Mouse (Mus musculus): ENCODE data around the gene Rhbdf1. TPM values are rescaled to one million over a fixed set of nuclear protein-coding genes. Genes with fewer than 3 reads are reported as not detected.

Gene Rhbdf1
- polyA plus RNA-seq, 1 experiment from 2014 or later = 27.1 TPM

DNA sequence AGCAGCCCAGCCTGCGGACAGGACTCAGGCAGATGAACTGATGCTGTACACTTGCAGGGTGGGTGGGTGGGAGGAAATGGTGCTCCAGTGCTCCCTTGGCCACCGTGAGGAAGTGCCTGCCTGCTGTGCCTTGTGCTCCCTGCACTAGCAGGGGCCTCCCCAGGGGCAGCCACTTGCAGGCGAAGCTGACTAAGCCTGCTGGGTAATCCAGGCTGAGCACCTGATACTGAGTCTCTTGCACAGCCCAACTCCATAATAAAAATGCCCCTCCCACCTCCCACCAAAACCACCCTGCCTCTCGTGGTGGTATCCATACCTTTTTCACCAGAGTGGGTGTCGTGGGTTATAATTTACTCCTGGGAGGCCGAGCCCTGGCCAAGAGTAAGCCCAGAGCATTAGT, 22.9 kb downstream of the Rhbdf1 start:
- no peak overlapping the region for H3K4me2 ChIP-seq (ENCODE audit: low read length)
- H3K36me3 ChIP-seq (ENCODE audit: control insufficient read depth, insufficient read depth, low read length) = no peaks in the 10 kb centered on the region
- H3K4me3 ChIP-seq (ENCODE audit: low read length) = no peak overlapping the region
- H3K9me3 ChIP-seq (ENCODE audit: control insufficient read depth, low read length) = no peaks in the 10 kb centered on the region
- 0 out of 2 replicates have a peak, but pooled peaks cover 2% of the 10 kb centered on the region for H3K27me3 ChIP-seq (replicated peaks; ENCODE audit: control insufficient read depth, insufficient read depth, low read length)
- no peak overlapping the region for H3K27ac ChIP-seq (ENCODE audit: low read depth, low read length)
- 66% methylated on average over 5 of the region's 6 CpGs for WGBS
- H3K9ac ChIP-seq (ENCODE audit: low read depth, low read length) = no peak overlapping the region
- ATAC-seq = no peak
- no peaks in the 10 kb centered on the region for H3K4me1 ChIP-seq (ENCODE audit: control insufficient read depth, insufficient read depth, low read depth, low read length)

DNA sequence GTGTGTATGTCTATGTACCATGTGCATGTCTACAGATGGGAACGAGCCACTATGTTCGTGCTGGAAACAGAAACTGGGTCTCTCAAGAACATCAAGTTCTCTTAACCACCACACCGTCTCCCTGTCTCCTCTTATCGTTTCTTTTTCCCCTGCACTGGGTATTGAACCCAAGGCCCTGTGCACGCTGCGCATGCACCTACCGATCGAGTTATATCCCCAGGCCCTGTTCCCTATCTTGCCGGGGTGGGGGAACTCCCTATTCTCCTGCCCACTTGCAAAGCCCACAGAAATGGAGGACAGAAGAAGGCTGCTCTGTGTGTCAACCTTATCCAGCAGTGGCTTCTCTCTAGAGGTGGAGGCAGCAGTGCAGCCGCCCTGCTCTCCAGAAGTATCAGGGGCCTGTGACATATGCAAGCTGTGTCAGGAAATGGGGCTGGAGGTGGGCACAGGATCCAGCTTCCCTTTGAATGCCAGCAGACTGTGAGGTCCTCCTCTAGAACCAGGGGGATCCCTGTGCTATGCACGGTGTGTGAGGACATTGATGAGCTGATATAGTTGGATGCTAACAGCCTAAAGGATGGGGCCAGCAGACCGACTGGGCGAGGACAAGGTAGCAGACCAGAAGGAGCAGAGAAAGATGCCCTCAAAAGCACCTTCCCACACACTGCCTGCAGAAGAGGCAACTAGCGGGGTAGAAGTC, 23.7 kb downstream of the Rhbdf1 start:
- no peaks in the 10 kb centered on the region for H3K9me3 ChIP-seq (ENCODE audit: control insufficient read depth, low read length)
- 76% methylated on average over 14 of the region's 14 CpGs for WGBS
- 0 out of 2 replicates have a peak, but pooled peaks cover 2% of the 10 kb centered on the region for H3K27me3 ChIP-seq (replicated peaks; ENCODE audit: control insufficient read depth, insufficient read depth, low read length)
- H3K36me3 ChIP-seq (ENCODE audit: control insufficient read depth, insufficient read depth, low read length) = no peaks in the 10 kb centered on the region
- no peak for ATAC-seq
- H3K4me1 ChIP-seq (ENCODE audit: control insufficient read depth, insufficient read depth, low read depth, low read length) = no peaks in the 10 kb centered on the region
- no peak overlapping the region for H3K4me2 ChIP-seq (ENCODE audit: low read length)
- H3K27ac ChIP-seq (ENCODE audit: low read depth, low read length) = no peak overlapping the region
- H3K4me3 ChIP-seq (ENCODE audit: low read length) = no peak overlapping the region
- H3K9ac ChIP-seq (ENCODE audit: low read depth, low read length) = no peak overlapping the region

DNA sequence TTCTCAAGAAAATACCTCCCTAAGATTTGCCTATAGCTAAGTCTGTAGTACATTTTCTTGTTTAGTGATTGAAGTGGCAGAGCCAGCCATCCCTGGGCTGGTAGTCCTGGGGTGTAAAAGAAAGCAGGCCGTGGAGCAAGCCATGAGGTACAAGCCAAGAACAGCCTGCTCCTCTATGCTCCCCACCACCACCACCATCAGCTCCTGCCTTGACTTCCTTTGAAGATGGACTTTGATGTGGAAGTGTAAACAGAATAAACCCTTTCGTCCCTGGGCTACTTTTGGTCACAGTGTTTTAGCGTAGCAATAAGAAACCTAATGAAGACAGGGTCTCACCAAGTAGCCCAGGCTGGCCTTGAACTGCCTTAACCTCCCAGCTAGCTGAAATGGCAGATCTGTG, 24.3 kb downstream of the Rhbdf1 start:
- Histone ChIP-seq H3K27ac (ENCODE audit: low read depth, low read length) (no peak overlapping the region), H3K4me2 (ENCODE audit: low read length) (no peak overlapping the region), H3K4me1 (ENCODE audit: control insufficient read depth, insufficient read depth, low read depth, low read length) (no peaks in the 10 kb centered on the region), H3K9ac (ENCODE audit: low read depth, low read length) (no peak overlapping the region), H3K36me3 (ENCODE audit: control insufficient read depth, insufficient read depth, low read length) (no peaks in the 10 kb centered on the region), H3K27me3 (replicated peaks; ENCODE audit: control insufficient read depth, insufficient read depth, low read length) (0 out of 2 replicates have a peak, but pooled peaks cover 2% of the 10 kb centered on the region), H3K4me3 (ENCODE audit: low read length) (no peak overlapping the region), H3K9me3 (ENCODE audit: control insufficient read depth, low read length) (no peaks in the 10 kb centered on the region)
- 66% methylated on average over 3 of the region's 3 CpGs for WGBS
- no peak for ATAC-seq

DNA sequence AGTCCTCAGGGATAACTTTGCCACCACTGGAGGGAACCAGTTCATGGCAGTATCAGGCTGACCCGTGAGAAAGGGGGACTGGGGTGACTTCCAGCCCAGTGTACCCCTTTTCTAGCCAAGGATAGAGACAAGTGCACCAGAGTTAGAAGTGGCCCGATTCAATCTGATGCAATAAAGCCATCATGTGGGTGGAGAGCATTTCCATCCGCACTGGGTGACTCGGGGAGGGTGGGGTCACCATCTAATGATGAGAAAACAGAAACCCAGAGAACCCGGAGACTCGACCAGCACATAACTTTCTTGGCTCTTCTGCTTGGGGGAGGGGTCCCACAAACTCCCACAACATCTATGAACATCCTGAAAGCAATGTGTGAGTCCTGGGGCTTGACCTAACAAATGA, 25.4 kb downstream of the Rhbdf1 start:
- Histone ChIP-seq H3K27me3 (replicated peaks; ENCODE audit: control insufficient read depth, insufficient read depth, low read length) (0 out of 2 replicates have a peak, but pooled peaks cover 2% of the 10 kb centered on the region), H3K4me1 (ENCODE audit: control insufficient read depth, insufficient read depth, low read depth, low read length) (no peaks in the 10 kb centered on the region), H3K4me3 (ENCODE audit: low read length) (no peak overlapping the region), H3K27ac (ENCODE audit: low read depth, low read length) (no peak overlapping the region), H3K9ac (ENCODE audit: low read depth, low read length) (no peak overlapping the region), H3K9me3 (ENCODE audit: control insufficient read depth, low read length) (no peaks in the 10 kb centered on the region), H3K36me3 (ENCODE audit: control insufficient read depth, insufficient read depth, low read length) (no peaks in the 10 kb centered on the region), H3K4me2 (ENCODE audit: low read length) (no peak overlapping the region)
- 70% methylated on average over 6 of the region's 6 CpGs for WGBS
- ATAC-seq = no peak

DNA sequence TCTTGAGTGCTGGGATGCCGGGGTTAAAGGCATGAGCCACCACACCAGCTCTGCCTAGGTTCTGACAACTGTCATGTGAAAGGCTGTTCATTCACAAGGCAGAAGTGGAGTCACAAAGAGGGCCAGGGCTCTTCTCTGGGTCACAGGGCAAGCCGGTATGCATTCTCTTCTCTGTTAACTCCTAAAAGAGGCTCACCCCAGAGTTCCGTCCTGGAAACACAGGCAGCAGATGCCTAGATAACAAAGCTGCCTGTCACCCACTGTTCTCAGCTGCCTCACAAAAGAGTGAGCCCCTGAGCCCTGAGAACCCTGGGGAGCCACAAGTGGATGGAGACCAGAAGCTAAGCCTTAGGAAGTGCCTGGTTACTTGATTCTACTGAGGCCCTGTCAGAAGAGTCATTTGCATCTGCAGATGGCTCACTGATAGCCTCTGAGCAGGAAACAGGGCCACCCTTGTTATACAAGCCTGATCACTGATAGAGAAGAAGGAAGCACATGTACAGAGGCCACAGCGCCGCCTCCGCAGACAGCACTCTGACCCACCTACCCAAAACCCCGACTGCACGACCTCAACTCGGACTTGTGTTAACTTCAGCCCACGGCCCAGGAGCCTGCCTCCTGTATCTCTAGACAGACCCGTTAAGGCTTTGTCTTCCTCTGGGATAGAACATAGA, 26.1 kb downstream of the Rhbdf1 start:
- Histone ChIP-seq H3K27me3 (replicated peaks; ENCODE audit: control insufficient read depth, insufficient read depth, low read length) (no peaks in the 10 kb centered on the region), H3K36me3 (ENCODE audit: control insufficient read depth, insufficient read depth, low read length) (no peaks in the 10 kb centered on the region), H3K4me2 (ENCODE audit: low read length) (no peak overlapping the region), H3K4me1 (ENCODE audit: control insufficient read depth, insufficient read depth, low read depth, low read length) (no peaks in the 10 kb centered on the region), H3K9me3 (ENCODE audit: control insufficient read depth, low read length) (no peaks in the 10 kb centered on the region), H3K4me3 (ENCODE audit: low read length) (no peak overlapping the region), H3K27ac (ENCODE audit: low read depth, low read length) (no peak overlapping the region), H3K9ac (ENCODE audit: low read depth, low read length) (no peak overlapping the region)
- WGBS = 31% methylated on average over 11 of the region's 11 CpGs
- ATAC-seq = no peak

DNA sequence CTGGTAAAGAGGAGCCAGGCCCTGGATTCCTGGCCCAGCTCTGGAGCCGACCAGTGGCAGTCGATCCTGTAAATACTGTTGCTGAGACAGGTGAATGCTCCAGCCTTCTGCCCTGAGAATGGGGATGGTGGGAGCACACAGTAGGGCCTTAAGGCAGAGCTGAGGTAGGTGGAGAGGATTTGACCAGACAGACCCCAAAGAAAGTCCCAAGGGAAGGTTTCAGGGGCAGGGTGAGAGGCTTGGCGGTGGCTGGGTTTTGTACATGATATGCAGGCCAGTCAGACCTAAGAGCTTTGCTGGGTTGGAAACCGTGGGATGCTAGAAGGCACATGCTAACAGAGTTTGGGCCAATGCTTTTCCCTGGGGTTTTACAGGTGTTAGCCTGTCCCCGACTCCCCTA, 27.5 kb downstream of the Rhbdf1 start:
- WGBS = 86% methylated on average over 5 of the region's 5 CpGs
- H3K4me1 ChIP-seq (ENCODE audit: control insufficient read depth, insufficient read depth, low read depth, low read length) = no peaks in the 10 kb centered on the region; the same call in 1 of the 2 replicates
- ATAC-seq = no peak

DNA sequence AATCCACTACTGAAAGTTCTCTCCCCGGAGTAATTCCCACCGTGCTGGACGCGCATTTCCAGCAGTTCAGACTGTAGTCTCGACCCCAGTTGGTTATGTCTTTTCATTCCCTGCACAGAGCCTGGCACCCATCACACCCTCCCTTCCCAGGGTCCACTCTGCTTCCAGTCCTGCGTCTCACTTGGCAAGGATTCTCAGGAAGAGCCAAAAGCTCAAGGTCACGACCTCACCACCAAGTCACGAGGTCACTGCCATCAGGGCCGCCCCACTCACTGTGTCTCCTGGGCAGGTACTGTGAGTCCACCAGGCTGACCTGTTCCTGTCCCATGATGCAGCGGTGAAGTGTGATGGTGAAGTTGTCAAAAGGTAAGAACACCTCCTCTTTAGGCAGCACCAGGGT, 28.0 kb downstream of the Rhbdf1 start:
- Histone ChIP-seq H3K4me1 (ENCODE audit: control insufficient read depth, insufficient read depth, low read depth, low read length) (no peaks in the 10 kb centered on the region; the same call in 1 of the 2 replicates), H3K9me3 (ENCODE audit: control insufficient read depth, low read length) (no peaks in the 10 kb centered on the region), H3K4me3 (ENCODE audit: low read length) (no peak overlapping the region), H3K27ac (ENCODE audit: low read depth, low read length) (no peak overlapping the region), H3K27me3 (replicated peaks; ENCODE audit: control insufficient read depth, insufficient read depth, low read length) (no peaks in the 10 kb centered on the region), H3K36me3 (ENCODE audit: control insufficient read depth, insufficient read depth, low read length) (no peaks in the 10 kb centered on the region), H3K4me2 (ENCODE audit: low read length) (no peak overlapping the region), H3K9ac (ENCODE audit: low read depth, low read length) (no peak overlapping the region)
- WGBS = 84% methylated on average over 10 of the region's 10 CpGs
- ATAC-seq = no peak

More for the DNA sequence above, 27.5 kb downstream of the Rhbdf1 start:
- Histone ChIP-seq H3K36me3 (ENCODE audit: control insufficient read depth, insufficient read depth, low read length) (no peaks in the 10 kb centered on the region), H3K9me3 (ENCODE audit: control insufficient read depth, low read length) (no peaks in the 10 kb centered on the region), H3K27ac (ENCODE audit: low read depth, low read length) (no peak overlapping the region), H3K4me2 (ENCODE audit: low read length) (no peak overlapping the region), H3K4me3 (ENCODE audit: low read length) (no peak overlapping the region), H3K27me3 (replicated peaks; ENCODE audit: control insufficient read depth, insufficient read depth, low read length) (no peaks in the 10 kb centered on the region), H3K9ac (ENCODE audit: low read depth, low read length) (no peak overlapping the region)

DNA sequence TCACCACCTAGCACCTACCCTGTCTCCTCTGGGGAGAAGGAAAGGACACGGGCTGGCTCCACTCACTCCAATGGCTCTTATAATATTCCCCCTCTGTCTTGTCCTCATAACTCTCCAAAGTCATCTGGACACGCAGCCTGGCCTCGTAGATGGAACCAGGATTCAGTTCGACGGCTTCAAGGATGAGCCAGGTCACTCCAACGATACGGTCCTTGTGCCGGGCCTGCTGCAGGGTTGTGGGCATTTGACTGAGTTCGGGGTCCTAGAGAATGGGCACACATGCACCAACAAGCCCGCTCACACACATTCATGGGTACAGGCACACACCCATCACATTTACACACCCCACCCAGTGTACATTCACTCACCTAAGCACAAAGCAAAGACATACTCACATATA, 28.9 kb downstream of the Rhbdf1 start:
- 92% methylated on average over 10 of the region's 10 CpGs for WGBS

DNA sequence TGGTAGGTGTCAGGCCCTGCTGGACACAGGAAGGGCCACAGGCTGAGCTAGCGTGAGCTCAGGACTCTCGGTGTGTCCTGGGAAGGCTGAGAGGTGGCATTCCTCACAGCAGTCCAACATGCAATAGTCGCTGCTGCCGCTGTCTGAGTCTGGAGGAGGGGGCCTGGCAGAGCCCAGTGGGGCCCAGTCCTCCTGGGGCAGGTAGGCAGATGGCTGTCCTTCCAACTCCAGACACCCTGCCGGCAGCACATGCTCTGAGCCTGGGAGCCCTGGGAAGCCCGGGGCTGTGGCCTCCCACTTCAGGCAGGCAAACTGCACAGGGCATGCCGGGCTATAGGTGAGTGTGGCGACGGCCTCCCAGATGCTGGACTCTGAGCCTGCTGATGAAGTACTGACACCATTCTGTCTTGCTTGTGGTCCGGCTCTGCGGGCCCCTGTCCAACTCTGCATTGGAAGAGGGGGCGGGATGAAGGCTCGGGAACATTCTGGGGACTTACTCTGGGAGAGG, 31.4 kb downstream of the Rhbdf1 start:
- H3K36me3 ChIP-seq (ENCODE audit: control insufficient read depth, insufficient read depth, low read length) = no peaks in the 10 kb centered on the region
- H3K9me3 ChIP-seq (ENCODE audit: control insufficient read depth, low read length) = no peaks in the 10 kb centered on the region
- 68% methylated on average over 13 of the region's 13 CpGs for WGBS
- H3K27ac ChIP-seq (ENCODE audit: low read depth, low read length) = no peak overlapping the region
- no peak overlapping the region for H3K4me2 ChIP-seq (ENCODE audit: low read length)
- no peaks in the 10 kb centered on the region; the same call in 1 of the 2 replicates for H3K4me1 ChIP-seq (ENCODE audit: control insufficient read depth, insufficient read depth, low read depth, low read length)
- H3K27me3 ChIP-seq (replicated peaks; ENCODE audit: control insufficient read depth, insufficient read depth, low read length) = no peaks in the 10 kb centered on the region
- no peak for ATAC-seq
- H3K9ac ChIP-seq (ENCODE audit: low read depth, low read length) = no peak overlapping the region; the same call in 1 of the 2 replicates
- H3K4me3 ChIP-seq (ENCODE audit: low read length) = no peak overlapping the region

More for the DNA sequence above, 28.9 kb downstream of the Rhbdf1 start:
- Histone ChIP-seq H3K27ac (ENCODE audit: low read depth, low read length) (no peak overlapping the region), H3K4me3 (ENCODE audit: low read length) (no peak overlapping the region), H3K9ac (ENCODE audit: low read depth, low read length) (no peak overlapping the region), H3K27me3 (replicated peaks; ENCODE audit: control insufficient read depth, insufficient read depth, low read length) (no peaks in the 10 kb centered on the region), H3K36me3 (ENCODE audit: control insufficient read depth, insufficient read depth, low read length) (no peaks in the 10 kb centered on the region), H3K4me2 (ENCODE audit: low read length) (no peak overlapping the region), H3K9me3 (ENCODE audit: control insufficient read depth, low read length) (no peaks in the 10 kb centered on the region), H3K4me1 (ENCODE audit: control insufficient read depth, insufficient read depth, low read depth, low read length) (no peaks in the 10 kb centered on the region; the same call in 1 of the 2 replicates)
- ATAC-seq = no peak

Data from hindbrain, embryonic 16.5 days (tissue).